Mouse (Mus musculus): ENCODE measurements at regions not wholly inside any gene's neighbourhood (a gene's known extent, or its start where the extent isn't known, plus 50 kb on each side); places are given as distances from the start of the nearest gene placed in this dataset.

- DNase-seq, result no peak
These were observed 222.7 kb downstream of the Fam84b start for GRCm38 (mm10) chr15:60630756-60631402.

- no peak for DNase-seq
These were observed 234.8 kb downstream of the Fam84b start for GRCm38 (mm10) chr15:60618801-60619200.

GRCm38 (mm10) chr15:60617371-60617770 lies 236.2 kb downstream of the Fam84b start:
- DNase-seq, result no peak

- DNase-seq, result no peak
These were observed 251.7 kb downstream of the Fam84b start for GRCm38 (mm10) chr15:60601885-60602284.

- no peak for DNase-seq
These were observed 276.5 kb downstream of the Fam84b start for GRCm38 (mm10) chr15:60577084-60577483.

GRCm38 (mm10) chr15:60566267-60566666 lies 287.3 kb downstream of the Fam84b start:
- DNase-seq, result no peak

- no peak for DNase-seq
These were observed 288.6 kb downstream of the Fam84b start for GRCm38 (mm10) chr15:60565017-60565416.

- no peak for DNase-seq
These were observed 292.9 kb downstream of the Fam84b start for GRCm38 (mm10) chr15:60560641-60561040.

- DNase-seq, result no peak
These were observed 297.9 kb downstream of the Fam84b start for GRCm38 (mm10) chr15:60555691-60556090.

GRCm38 (mm10) chr15:60554587-60554986 lies 299.0 kb downstream of the Fam84b start:
- no peak for DNase-seq

GRCm38 (mm10) chr15:60548045-60548444 lies 305.5 kb downstream of the Fam84b start:
- DNase-seq, result no peak

GRCm38 (mm10) chr15:60537191-60537590 lies 316.4 kb downstream of the Fam84b start:
- DNase-seq, result no peak

- no peak for DNase-seq
These were observed 318.9 kb downstream of the Fam84b start for GRCm38 (mm10) chr15:60534701-60535100.

- DNase-seq, result no peak
These were observed 336.8 kb downstream of the Fam84b start for GRCm38 (mm10) chr15:60516810-60517209.

GRCm38 (mm10) chr15:60476755-60477310 lies 376.7 kb downstream of the Fam84b start:
- no peak for DNase-seq

GRCm38 (mm10) chr15:60475086-60475485 lies 378.5 kb downstream of the Fam84b start:
- no peak for DNase-seq

GRCm38 (mm10) chr15:60431916-60432315 lies 415.5 kb upstream of the 4933412E24Rik start:
- no peak for DNase-seq

- DNase-seq, result no peak
These were observed 402.7 kb upstream of the 4933412E24Rik start for GRCm38 (mm10) chr15:60419081-60419480.

GRCm38 (mm10) chr15:60392267-60392666 lies 375.9 kb upstream of the 4933412E24Rik start:
- DNase-seq, result no peak

GRCm38 (mm10) chr15:60390336-60390735 lies 373.9 kb upstream of the 4933412E24Rik start:
- no peak for DNase-seq

- no peak for DNase-seq
These were observed 371.5 kb upstream of the 4933412E24Rik start for GRCm38 (mm10) chr15:60387962-60388361.
